Mouse (Mus musculus) heart, adult 9 months (tissue): Measurements from ENCODE around the gene Tmem51.
"Not testable (repeated sequence)": the region's sequence is repeated elsewhere in the genome, so short reads cannot be mapped to it uniquely, and the experiment has no call there.

ENCODE experiments used
- DNase-seq, 2 experiments: peaks; one replicate each; pipeline ENCODE4 v3.0.0; 2022; ENCODE audit warnings: low spot score in 2 of 2

The Tmem51 gene

GRCm38 (mm10) chr4:142060455-142061378 lies 23.4 kb downstream of the Tmem51 start:
- DNase-seq: peak in 1 of 2 experiments; percentile 59

DNA sequence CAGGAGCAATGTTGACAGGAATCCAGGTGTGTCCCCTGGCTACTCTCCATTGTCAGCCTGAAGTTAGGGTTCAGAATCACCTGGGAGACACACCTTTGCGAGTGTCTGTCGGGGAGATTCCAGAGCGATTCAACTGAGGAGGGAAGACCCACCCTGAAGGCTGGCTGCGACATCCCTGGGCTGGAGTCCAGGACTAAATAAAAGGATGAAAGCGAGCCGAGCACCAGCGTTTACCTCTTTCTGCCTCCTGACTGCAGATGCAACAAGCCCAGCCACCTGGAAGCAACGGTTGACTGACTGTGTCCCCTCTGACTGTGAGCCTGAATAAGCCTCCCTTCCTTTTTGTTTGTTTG lies 24.3 kb downstream of the Tmem51 start:
- DNase-seq: no peak

GRCm38 (mm10) chr4:142059113-142059840 lies 24.8 kb downstream of the Tmem51 start:
- DNase-seq: no peak

DNA sequence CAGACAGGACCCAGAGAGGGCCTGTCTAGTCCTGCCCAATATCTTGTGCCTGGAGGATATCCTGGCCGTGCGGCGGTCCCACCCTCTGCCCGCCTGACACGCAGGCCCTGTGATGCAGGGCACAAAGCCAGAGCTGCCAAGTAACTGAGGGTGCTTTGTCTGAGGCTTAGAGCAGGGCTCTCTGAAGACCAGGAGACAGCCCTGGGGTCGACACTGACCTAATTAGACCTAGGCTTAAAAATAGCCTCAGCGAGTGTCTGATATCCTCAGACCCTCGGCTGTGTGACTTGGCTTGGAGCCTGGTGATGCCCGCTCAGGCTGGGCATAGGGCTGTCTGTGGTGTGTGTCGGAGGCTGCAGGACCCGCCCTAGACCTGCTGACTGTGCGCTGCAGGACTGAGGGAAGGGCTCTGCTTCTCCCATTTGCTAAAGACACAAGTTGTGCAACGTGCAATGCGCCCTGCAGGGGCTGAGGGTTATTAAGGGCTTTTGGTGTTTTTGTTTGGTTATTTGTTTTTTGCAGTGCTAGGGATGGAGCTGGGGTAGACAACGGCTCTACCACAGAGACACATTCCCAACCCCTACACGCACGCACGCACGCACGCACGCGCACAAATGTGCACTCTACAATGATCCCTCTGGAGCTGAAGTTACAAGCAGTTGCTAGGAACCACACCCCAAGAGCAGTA lies 26.4 kb downstream of the Tmem51 start:
- peak; percentile 51 to 56 for DNase-seq

- no peak for DNase-seq
Observed at GRCm38 (mm10) chr4:142055600-142055999, 28.5 kb downstream of the Tmem51 start.

- no peak for DNase-seq
Observed at GRCm38 (mm10) chr4:142054580-142054979, 29.5 kb downstream of the Tmem51 start.

- DNase-seq: peak in 1 of 2 experiments; percentile 60
Observed at GRCm38 (mm10) chr4:142053661-142054448, 30.2 kb downstream of the Tmem51 start.

DNA sequence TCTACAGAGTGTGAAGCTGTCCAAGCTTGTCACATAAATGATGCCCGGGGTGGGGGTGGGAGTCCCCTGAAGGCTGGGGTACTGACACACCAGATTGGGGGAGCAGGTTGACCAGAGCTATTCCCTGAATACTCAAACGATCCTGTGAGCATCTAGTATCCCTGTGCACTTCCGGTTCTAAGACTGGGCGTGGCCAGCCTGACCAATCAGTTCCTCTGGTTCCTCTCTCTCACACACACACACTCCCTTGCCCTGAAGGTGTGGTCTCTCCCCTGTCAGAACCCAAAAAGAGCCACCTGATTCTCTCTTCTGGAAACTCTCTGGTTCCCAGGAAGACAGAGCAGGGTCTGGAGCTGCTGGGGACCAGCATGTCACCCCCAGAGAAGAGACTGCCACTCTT lies 30.8 kb downstream of the Tmem51 start:
- DNase-seq: no peak

- no peak for DNase-seq
Observed at GRCm38 (mm10) chr4:142052391-142053132, 31.5 kb downstream of the Tmem51 start.

GRCm38 (mm10) chr4:142051883-142052282 lies 32.2 kb downstream of the Tmem51 start:
- not testable (repeated sequence) for DNase-seq

- no peak for DNase-seq
Observed at GRCm38 (mm10) chr4:142049963-142050362, 34.1 kb downstream of the Tmem51 start.

DNA sequence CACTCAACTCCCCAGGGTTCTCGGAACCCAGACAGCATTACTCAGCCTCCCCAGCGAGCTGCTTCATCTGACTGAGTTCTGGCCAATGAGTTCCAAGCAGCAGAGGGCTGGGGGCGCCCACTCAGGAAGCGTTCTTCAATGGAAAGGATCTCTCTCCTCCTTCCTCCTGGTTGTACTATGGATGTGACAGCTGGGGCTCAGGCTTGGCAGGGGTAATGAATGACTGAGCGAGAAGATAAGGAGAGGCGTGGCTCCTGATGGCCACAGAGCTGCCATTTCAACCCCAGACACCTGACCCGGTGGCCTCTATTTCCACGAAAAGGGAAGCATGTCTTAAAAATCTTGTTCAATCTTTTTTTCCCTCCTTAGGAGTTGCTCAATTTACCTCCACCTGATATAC lies 35.7 kb downstream of the Tmem51 start:
- DNase-seq: no peak

- DNase-seq: no peak
Observed at GRCm38 (mm10) chr4:142047005-142047404, 37.1 kb downstream of the Tmem51 start.

DNA sequence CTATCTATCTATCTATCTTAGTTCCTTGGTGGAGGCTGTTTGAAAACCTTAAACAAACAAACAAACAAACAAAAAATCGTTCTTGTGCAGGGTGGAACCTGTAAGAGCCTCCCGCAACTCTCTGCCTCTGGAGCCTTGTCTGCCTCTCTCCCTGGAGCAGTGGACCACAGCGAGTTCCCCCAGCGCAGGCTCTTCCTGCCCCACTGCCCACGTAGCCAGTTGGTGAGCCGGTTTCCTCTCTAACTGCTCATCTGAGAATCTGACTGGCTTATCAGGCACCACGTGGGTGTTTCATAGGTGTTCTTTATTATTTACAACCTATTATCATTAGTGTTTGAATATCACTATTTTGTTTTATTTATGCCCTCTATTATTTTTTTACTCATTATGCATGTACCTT lies 37.6 kb downstream of the Tmem51 start:
- no peak for DNase-seq

- no peak for DNase-seq
Observed at GRCm38 (mm10) chr4:142045595-142046163, 38.4 kb downstream of the Tmem51 start.

DNA sequence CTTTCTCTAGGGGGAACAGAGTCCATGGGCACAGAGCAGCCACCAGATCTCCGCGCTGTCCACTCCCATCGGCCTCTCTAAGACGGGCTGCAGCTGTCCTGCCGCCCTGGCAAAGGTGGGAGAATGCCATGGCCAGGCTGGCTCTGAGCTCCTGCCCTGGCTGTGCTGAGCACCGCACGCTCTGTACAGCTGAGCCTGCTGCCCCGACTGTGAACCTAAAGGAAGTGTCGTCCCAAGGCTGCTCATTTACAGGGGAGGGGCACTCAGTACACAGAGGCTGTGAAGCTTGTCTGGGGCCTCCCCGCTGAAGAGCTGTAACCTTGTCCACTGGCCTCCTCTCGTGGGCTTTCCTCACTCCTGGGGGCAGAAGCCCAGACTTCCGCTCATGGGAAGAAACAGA lies 39.7 kb downstream of the Tmem51 start:
- no peak for DNase-seq

DNA sequence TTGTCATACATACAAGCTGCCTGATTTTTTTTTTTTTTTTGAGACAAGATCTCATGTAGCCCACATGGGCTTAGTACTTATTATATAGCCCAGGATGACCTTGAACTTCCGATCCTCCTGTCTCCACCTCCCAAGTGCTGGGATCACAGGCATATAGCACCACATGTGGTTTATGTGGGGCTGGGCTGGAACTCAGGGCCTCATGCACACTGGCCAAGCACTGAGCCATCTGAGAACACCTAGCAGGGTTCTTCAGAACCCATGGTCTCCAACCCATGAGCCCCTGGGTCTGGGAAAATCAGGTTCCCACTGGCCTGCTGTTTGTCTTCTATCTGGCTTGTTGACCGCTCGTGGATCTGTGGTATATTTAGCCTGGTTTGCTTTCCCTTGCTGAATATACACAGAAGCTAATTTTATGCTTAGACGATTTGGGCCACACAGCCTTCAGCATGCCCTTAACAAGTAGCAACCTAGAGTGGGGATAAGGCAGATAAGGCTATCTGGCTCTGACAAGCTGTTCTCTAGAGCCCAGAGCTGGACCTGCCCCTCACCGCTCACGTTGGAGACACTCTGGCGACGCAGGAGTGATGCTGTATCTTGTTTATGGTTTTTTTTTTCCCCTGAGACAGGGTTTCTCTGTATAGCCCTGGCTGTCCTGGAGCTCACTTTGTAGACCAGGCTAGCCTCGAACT lies 44.3 kb downstream of the Tmem51 start:
- no peak for DNase-seq

DNA sequence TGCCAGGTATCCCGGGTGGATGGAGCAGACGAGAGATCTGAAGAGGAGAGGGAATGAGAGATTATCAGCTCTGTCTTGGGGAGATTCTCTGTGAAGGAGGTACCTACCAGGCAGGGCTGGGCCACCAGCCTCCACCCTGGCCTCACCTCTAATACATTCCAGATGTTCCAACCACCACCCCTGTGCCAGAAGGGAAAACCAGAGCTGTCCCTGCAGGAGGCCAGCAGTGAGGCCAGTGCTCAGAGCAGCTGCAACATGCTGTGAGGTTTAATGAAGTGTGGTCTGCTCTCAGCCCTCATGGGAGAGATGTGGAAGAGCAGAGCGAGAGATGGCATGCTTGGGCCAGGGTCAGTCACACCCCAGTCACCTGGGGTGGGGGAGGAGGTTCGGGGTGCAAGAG lies 46.2 kb downstream of the Tmem51 start:
- DNase-seq: no peak

DNA sequence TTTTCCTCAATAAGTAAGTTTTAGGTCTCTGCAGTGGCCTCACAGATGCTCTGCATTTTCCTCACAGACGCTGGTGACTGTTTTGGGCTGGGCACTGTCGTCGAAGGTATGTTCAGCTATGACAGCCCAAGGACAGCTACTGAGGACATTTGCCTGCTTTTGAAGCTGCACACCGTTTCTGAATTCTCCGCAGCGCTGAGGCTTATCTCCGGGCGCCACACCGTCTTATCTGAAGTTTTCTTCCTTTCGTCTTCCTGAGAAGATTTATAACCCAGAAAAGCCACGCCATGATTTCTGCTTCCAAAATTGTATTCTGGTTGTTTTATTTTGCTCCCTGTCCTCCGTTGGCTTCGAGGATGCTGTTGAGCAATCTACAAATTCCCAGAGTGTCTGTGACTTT lies 55.6 kb downstream of the Tmem51 start:
- DNase-seq: no peak

DNA sequence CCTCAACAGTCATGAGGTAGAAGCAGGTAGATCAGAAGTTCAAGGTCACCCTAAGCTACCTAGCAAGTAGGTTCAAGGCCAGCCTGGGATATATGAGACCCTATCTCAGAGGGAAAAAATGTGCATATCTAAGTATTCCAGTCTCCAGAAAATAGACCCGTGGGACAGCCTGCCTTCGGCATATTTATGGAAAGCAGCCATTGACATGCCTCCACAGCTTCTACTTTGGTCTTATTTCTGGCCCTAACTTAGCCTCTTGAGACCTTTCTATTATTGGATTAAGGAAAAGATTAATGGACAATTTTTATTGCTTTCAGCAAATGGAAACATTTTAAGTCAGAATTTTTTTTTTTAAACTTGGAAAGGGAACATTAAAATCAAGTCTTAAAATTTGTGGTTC lies 57.1 kb downstream of the Tmem51 start:
- DNase-seq: peak in 1 of 2 experiments; percentile 21
